ENCODE assay signal across 9 mouse cellular contexts in the genomic region with DNA sequence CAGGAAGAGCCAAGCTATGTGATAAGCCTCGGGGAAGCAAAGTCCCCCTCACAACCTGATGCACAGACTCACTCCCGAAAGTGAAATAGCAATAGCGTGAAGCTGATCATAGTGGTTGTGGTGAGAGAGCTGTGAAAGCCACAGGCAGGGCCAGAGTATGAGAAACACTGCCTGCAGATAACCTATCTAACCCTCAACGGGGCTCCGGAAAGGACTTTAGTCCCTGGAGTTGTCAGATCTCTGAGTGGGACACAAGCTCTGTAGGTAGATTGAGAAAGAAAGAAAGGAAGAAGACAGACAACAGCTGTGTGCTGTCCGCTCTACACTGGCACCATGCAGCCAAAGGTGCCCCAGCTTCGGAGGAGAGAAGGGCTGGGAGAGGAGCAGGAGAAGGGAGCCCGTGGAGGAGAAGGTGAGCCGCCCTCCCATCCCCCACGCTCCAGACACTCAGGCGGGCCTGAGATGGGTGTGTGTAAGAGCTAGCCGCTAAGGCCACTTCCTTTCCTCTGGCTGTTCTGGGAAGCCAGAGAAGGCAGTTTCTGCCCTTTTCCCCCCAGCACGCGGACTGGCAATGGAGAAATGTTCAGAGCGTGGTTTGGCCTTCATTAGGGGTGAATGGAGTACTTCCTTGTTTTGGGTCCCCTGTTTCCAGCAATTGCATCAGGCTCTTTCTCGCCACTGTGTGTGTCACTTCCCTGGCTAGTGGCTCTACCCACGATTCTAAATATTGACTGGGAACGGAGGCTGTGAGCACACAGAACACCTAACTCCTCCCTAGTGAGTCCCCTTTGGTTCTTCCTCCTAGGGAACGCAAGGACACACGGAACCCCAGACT. TPM values are rescaled to one million over a fixed set of nuclear protein-coding genes. Genes with fewer than 3 reads are reported as not detected.
DNase-seq lines count a peak whose midpoint lies in the region; ATAC-seq and TF ChIP-seq lines count a peak whose summit lies in the region.
"Had no signal": no experiment of that assay in that cellular context is flagged by ENCODE, and none has a peak within 500 bp of the region (broad histone marks: within the 10 kb centered on the region; RNA-seq: fewer than 3 reads in every experiment).

A gene (plus strand): TSS at position 226 of the 835 bp plus-strand sequence.

- no peaks in the 10 kb centered on the region for H3K36me3 ChIP-seq in liver, embryonic 11.5 days (ENCODE audit: control insufficient read depth, insufficient read depth, low read length)
- H3K36me3 ChIP-seq in small intestine, adult 2 months (ENCODE audit: control insufficient read depth, insufficient read depth, low read length), result peaks cover 10% of the 10 kb centered on the region

- DNase-seq in gastrocnemius, postnatal 25 days, result peak; percentile 33
- DNase-seq in gastrocnemius, postnatal 4 days (ENCODE audit: low spot score in 2 of 2), result no peak
- DNase-seq in heart, postnatal 25 days (ENCODE audit: low spot score), result peak; percentile 36
- peak; percentile 79 for DNase-seq in liver, embryonic 11.5 days (ENCODE audit: low spot score)
- no peak for DNase-seq in frontal cortex, postnatal 25 days (ENCODE audit: low spot score in 2 of 2)
- DNase-seq in embryo, embryonic 10.5 days (ENCODE audit: low spot score), result no peak

- peak; percentile 81 for ATAC-seq in liver, embryonic 11.5 days (replicated peaks; ENCODE audit: low FRiP score)

- peak within 1 kb of the TSS; percentile 83 for H3K27ac ChIP-seq in bone marrow macrophage, adult 2 months (ENCODE audit: insufficient read depth, low read depth, low read length)
- H3K27ac ChIP-seq in liver, embryonic 11.5 days (ENCODE audit: low read depth, low read length), result peak within 1 kb of the TSS; percentile 87
- peak within 1 kb of the TSS; percentile 98 for H3K27ac ChIP-seq in small intestine, adult 2 months (ENCODE audit: insufficient read depth, low read depth, low read length)

- no peak for TF ChIP-seq CTCF in bone marrow macrophage, adult 2 months (IDR thresholded peaks at IDR 0.05; ENCODE audit: low read depth, low read length)
- no peak for TF ChIP-seq CTCF in small intestine, adult 2 months (IDR thresholded peaks at IDR 0.05; ENCODE audit: extremely low read depth, insufficient read length, insufficient replicate concordance, low read depth, low read length)

- WGBS in liver, embryonic 11.5 days, result 16% methylated on average over 20 of the region's 20 CpGs
- 11% methylated on average over 20 of the region's 20 CpGs for WGBS in small intestine, adult 2 months

- H3K9ac ChIP-seq in liver, embryonic 11.5 days (ENCODE audit: low read depth, low read length), result peak within 1 kb of the TSS; percentile 79

- H3K9me3 ChIP-seq in liver, embryonic 11.5 days (ENCODE audit: control insufficient read depth, low read length), result no peaks in the 10 kb centered on the region

- peak within 1 kb of the TSS; percentile 81 for H3K4me2 ChIP-seq in liver, embryonic 11.5 days

- H3K27me3 ChIP-seq in liver, embryonic 11.5 days (replicated peaks; ENCODE audit: control insufficient read depth, insufficient read depth, low read length), result peaks cover 4% of the 10 kb centered on the region
- no peaks in the 10 kb centered on the region for H3K27me3 ChIP-seq in small intestine, adult 2 months (ENCODE audit: control insufficient read depth, insufficient read depth, low read length)

- TF ChIP-seq POLR2A in bone marrow macrophage, adult 2 months (IDR thresholded peaks at IDR 0.05; ENCODE audit: borderline replicate concordance, low read depth, low read length), result no peak
- TF ChIP-seq POLR2A in small intestine, adult 2 months (IDR thresholded peaks at IDR 0.05; ENCODE audit: low read depth, low read length), result 0 out of 2 replicates have a peak, but pooled peaks have one; percentile 11

- peaks cover 13% of the 10 kb centered on the region for H3K4me1 ChIP-seq in bone marrow macrophage, adult 2 months (ENCODE audit: control insufficient read depth, insufficient read depth, low read length)
- H3K4me1 ChIP-seq in liver, embryonic 11.5 days (replicated peaks; ENCODE audit: control insufficient read depth, insufficient read depth, low read length), result peaks cover 24% of the 10 kb centered on the region
- H3K4me1 ChIP-seq in small intestine, adult 2 months (ENCODE audit: control insufficient read depth, insufficient read depth, insufficient read length, low read length), result peaks cover 14% of the 10 kb centered on the region

- intact Hi-C loops in heart, postnatal 25 days (cut with DNase I), result no loop called here

- peak within 1 kb of the TSS; percentile 34 for H3K4me3 ChIP-seq in bone marrow macrophage, adult 2 months (ENCODE audit: insufficient read depth, low read length)
- H3K4me3 ChIP-seq in liver, embryonic 11.5 days (ENCODE audit: low read depth, low read length), result peak within 1 kb of the TSS; percentile 59
- peak within 1 kb of the TSS; percentile 68 for H3K4me3 ChIP-seq in small intestine, adult 2 months (ENCODE audit: low read depth, low read length)

RNA-seq across cellular contexts. Expression of the gene that starts here (rescaled TPM):
- under 1 TPM in 1 of 2 experiments, not detected in 1; 0.16 TPM for total RNA-seq in gastrocnemius, postnatal 25 days (2021)
- total RNA-seq in gastrocnemius, postnatal 4 days (2021), result under 1 TPM; 0.18 to 0.39 TPM
- polyA plus RNA-seq in bone marrow macrophage, adult 2 months (2012; ENCODE audit: insufficient read depth, insufficient read length, missing spikeins), result 0.50 TPM in 1 of 2 replicates, not detected in the other
- total RNA-seq in heart, postnatal 25 days (2021), result under 1 TPM in 1 of 2 experiments, not detected in 1; 0.11 TPM
- 31.4 and 36.2 TPM in 2 replicates for polyA plus RNA-seq in liver, embryonic 11.5 days (2014; fragmentation: Nextera tagmentation; extraction: Ambion mirVana)
- polyA plus RNA-seq in small intestine, adult 2 months (2012; rRNA removed), result 94.1 and 454 TPM in 2 replicates
- polyA plus RNA-seq: neural tube, embryonic 14.5 days had no signal

Comparison
In these comparisons a context has a peak if more than half of its experiments do, and no peak if none do; other contexts are left out.
1. RNA of the gene that starts here (polyA plus RNA-seq): 94.1 to 454 TPM in small intestine, adult 2 months and 31.4 to 36.2 TPM in liver, embryonic 11.5 days; 0.50 TPM in bone marrow macrophage, adult 2 months; every median in the first group is over 10 times any median in the second.
2. Peak in DNase-seq in gastrocnemius, postnatal 25 days; RNA of the gene not detected or under 1 TPM.
3. Peak in DNase-seq in heart, postnatal 25 days; RNA of the gene not detected or under 1 TPM.
4. Peak in every context shown above with its lines, with median percentiles within 50 percentile points of each other: H3K27ac ChIP-seq and H3K4me3 ChIP-seq.